Mouse (Mus musculus): ENCODE results near the gene Smim13. TPM values are rescaled to one million over a fixed set of nuclear protein-coding genes. Genes with fewer than 3 reads are reported as not detected.
"Not testable (repeated sequence)": the region's sequence is repeated elsewhere in the genome, so short reads cannot be mapped to it uniquely, and the experiment has no call there.

Smim13 gene
- polyA plus RNA-seq, 1 experiment from 2014 or later, result 11.8 TPM

DNA sequence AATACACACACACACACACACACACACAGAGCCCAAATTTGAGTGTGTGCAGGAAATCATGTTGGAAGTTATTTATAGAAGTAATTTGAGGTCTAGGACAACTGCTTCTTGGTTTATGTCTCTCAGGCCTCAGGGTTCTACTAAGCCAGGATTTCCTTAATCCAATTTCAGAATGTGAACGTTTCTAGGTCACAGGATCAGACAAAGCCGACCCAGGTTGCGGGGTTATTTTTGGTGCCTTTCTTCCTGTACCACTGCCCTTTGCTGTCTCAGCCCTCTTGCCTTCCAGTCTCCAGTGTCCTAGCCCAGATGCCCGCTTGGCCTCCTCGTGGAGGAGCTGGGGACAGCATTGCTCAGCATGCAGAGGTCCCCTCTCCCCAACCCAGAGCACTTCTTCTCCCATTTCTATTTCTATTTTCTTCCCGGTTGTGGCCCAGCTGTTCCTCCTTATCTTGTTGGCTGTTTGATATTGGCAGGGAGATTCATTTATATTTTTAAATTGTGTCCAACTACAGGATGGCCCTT is 5.3 kb upstream of the Smim13 start:
- H3K36me3 ChIP-seq, result no peaks in the 10 kb centered on the region
- no peak overlapping the region for H3K27ac ChIP-seq
- peaks cover 5% of the 10 kb centered on the region; the same call in 1 of the 2 replicates for H3K27me3 ChIP-seq (ENCODE audit: low read depth, poor library complexity, severe bottlenecking)
- peaks cover 6% of the 10 kb centered on the region for H3K4me1 ChIP-seq
- H3K4me3 ChIP-seq, result no peak overlapping the region
- no peak for DNase-seq (ENCODE audit: low spot score)
- 63% methylated on average over 6 of the region's 6 CpGs for WGBS
- no peaks in the 10 kb centered on the region for H3K9me3 ChIP-seq (replicated peaks)

DNA sequence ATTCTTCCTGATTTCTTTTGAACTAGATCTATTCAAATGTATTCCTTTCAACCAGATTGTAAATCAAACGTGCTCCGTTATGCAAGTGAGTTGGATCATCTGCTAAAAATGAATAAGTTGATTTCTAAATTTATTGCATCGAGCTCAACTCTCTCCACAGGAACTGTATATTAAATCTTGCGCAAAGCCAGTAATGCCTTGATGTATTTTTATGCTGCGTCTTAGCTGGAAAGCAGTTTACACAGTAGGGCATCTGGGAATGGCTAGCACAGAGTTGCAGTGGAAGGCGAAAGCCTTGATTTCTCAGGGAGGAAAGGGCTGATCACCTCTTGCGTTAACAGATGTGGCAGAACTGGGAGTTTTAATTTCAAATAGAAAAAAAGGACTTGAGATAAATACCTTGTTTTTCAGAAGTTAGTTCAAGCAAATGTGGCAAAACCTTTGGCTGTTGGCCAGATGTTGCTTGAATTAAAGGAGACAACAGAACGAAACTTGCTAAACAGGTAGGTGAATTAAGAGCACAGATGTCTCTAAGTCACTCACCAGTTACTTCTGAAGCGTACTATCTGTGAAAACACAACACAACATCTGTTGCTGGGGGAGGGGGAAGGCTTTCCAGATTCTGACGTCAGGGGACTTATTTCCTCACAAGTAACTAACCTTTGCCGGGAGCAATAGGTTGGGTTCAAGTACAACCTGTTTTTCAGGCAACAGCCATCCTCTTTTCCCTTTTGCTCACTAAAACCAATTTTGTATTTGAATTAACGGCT is 708 bp upstream of the Smim13 start:
- no peaks in the 10 kb centered on the region for H3K36me3 ChIP-seq
- no peaks in the 10 kb centered on the region for H3K27me3 ChIP-seq (ENCODE audit: low read depth, poor library complexity, severe bottlenecking)
- peak overlapping the region; percentile 94 for H3K27ac ChIP-seq
- peaks cover 15% of the 10 kb centered on the region for H3K4me1 ChIP-seq
- H3K4me3 ChIP-seq, result peak overlapping the region; percentile 80
- no peaks in the 10 kb centered on the region for H3K9me3 ChIP-seq (replicated peaks)
- no peak for DNase-seq (ENCODE audit: low spot score)
- WGBS, result 45% methylated on average over 12 of the region's 12 CpGs

- Histone ChIP-seq H3K4me1 (peaks cover 15% of the 10 kb centered on the region), H3K36me3 (no peaks in the 10 kb centered on the region), H3K4me3 (peak overlapping the region; percentile 80), H3K27me3 (ENCODE audit: low read depth, poor library complexity, severe bottlenecking) (no peaks in the 10 kb centered on the region), H3K27ac (peak overlapping the region; percentile 94), H3K9me3 (replicated peaks) (no peaks in the 10 kb centered on the region)
- 2% methylated on average over 27 of the region's 27 CpGs for WGBS
- no peak for DNase-seq (ENCODE audit: low spot score)
Measured at GRCm38 (mm10) chr13:41250318-41250981, 806 bp downstream of the Smim13 start.

DNA sequence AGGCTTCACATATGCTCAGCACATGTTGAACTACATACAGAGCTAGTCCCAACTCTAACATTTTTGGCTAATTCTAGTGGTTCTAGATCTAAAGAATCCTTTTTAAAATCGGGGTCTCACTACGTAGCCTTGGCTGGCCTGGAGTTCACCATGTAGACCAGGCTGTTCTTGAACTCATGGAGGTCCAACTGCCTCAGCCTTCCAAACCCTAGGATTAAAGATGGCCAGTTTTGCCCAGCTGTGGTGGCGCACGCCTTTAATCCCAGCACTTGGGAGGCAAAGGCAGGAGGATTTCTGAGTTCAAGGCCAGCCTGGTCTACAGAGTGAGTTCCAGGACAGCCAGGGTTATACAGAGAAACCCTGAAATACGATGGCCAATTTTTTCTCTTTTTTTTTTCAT is 1.6 kb downstream of the Smim13 start:
- H3K27ac ChIP-seq; H3K9me3 ChIP-seq (replicated peaks); H3K4me3 ChIP-seq; DNase-seq (ENCODE audit: low spot score); H3K27me3 ChIP-seq (ENCODE audit: low read depth, poor library complexity, severe bottlenecking); H3K36me3 ChIP-seq: not testable (repeated sequence)
- H3K4me1 ChIP-seq, result peaks cover 15% of the 10 kb centered on the region
- 91% methylated on average over 5 of the region's 5 CpGs for WGBS

DNA sequence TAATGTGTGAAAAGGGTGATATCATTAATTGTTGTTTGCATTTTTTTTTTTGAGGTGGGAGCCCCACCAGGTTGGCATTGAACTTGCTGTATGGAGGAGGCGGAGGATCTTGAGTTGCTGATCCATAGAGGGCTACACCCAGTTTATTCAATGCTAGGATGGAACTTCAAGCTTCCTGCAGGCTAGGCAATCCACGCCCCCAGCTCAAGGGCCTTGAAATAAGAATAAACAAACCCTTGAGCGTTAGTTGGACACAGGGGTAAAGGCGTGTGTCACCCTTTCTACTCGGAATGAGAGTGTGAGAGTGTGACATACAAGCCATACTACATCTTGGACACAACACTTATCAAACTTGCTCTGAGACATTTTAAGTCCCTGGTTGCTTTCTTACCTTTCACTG is 2.0 kb downstream of the Smim13 start:
- Histone ChIP-seq H3K4me3 (no peak overlapping the region), H3K27me3 (ENCODE audit: low read depth, poor library complexity, severe bottlenecking) (no peaks in the 10 kb centered on the region), H3K36me3 (no peaks in the 10 kb centered on the region), H3K9me3 (replicated peaks) (no peaks in the 10 kb centered on the region), H3K27ac (no peak overlapping the region), H3K4me1 (peaks cover 15% of the 10 kb centered on the region)
- WGBS, result 83% methylated on average over 5 of the region's 5 CpGs
- DNase-seq (ENCODE audit: low spot score), result no peak

DNA sequence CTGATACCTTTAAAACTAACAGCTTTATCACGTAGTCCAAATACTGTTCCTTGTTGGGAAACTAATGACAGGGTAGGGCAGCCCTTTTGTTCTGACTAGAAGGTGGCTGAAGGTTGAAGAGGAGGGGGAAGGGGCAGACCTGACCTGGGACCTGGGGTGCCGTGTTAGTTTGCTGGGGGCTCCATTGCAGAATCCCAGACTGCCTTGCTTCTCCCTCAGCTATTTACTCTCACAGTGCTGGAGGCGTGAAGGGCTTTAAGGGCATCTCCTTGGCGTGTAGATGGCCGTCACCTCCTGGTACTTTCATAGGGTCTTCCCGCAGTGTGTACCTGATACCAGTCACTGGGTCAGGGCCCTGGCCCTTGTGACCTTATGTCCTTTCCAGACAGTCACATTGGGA is 2.5 kb downstream of the Smim13 start:
- Histone ChIP-seq H3K27me3 (ENCODE audit: low read depth, poor library complexity, severe bottlenecking) (no peaks in the 10 kb centered on the region), H3K4me1 (peaks cover 15% of the 10 kb centered on the region), H3K27ac (no peak overlapping the region), H3K4me3 (no peak overlapping the region), H3K36me3 (no peaks in the 10 kb centered on the region), H3K9me3 (replicated peaks) (no peaks in the 10 kb centered on the region)
- 81% methylated on average over 6 of the region's 6 CpGs for WGBS
- DNase-seq (ENCODE audit: low spot score), result no peak

DNA sequence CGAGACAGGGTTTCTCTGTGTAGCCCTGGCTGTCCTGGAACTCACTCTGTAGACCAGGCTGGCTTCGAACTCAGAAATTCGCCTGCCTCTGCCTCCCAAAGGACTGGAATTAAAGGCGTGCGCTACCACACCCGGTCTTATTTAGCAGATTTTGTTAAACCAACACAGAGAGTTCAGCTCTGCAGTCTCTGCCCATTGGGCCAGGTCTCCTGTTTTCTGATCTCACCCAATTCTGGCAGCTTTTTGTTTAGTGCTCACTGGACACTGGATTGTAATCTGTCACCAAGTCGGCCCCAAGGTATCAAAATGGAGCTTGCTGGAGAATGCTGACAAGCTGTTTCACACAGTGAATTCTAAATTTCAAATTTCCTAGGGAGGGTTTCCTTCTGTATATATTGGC is 3.1 kb downstream of the Smim13 start:
- Histone ChIP-seq H3K9me3 (replicated peaks) (no peaks in the 10 kb centered on the region), H3K27ac (no peak overlapping the region), H3K4me3 (no peak overlapping the region), H3K36me3 (no peaks in the 10 kb centered on the region), H3K27me3 (ENCODE audit: low read depth, poor library complexity, severe bottlenecking) (no peaks in the 10 kb centered on the region), H3K4me1 (peaks cover 15% of the 10 kb centered on the region)
- 94% methylated on average over 7 of the region's 7 CpGs for WGBS
- no peak for DNase-seq (ENCODE audit: low spot score)

- Histone ChIP-seq H3K4me1 (peaks cover 4% of the 10 kb centered on the region; the same call in 1 of the 2 replicates), H3K9me3 (replicated peaks) (no peaks in the 10 kb centered on the region), H3K4me3 (no peak overlapping the region), H3K27me3 (ENCODE audit: low read depth, poor library complexity, severe bottlenecking) (no peaks in the 10 kb centered on the region), H3K36me3 (no peaks in the 10 kb centered on the region), H3K27ac (no peak overlapping the region)
- 93% methylated on average over 5 of the region's 5 CpGs for WGBS
- DNase-seq (ENCODE audit: low spot score), result no peak
Measured at GRCm38 (mm10) chr13:41256126-41256525, 6.5 kb downstream of the Smim13 start.

GRCm38 (mm10) chr13:41256962-41257361 is 7.3 kb downstream of the Smim13 start:
- DNase-seq (ENCODE audit: low spot score), result no peak
- H3K36me3 ChIP-seq, result no peaks in the 10 kb centered on the region
- H3K4me3 ChIP-seq, result no peak overlapping the region
- no peaks in the 10 kb centered on the region for H3K9me3 ChIP-seq (replicated peaks)
- no peak overlapping the region for H3K27ac ChIP-seq
- WGBS, result 89% methylated on average over 3 of the region's 3 CpGs
- peaks cover 3% of the 10 kb centered on the region; the same call in 1 of the 2 replicates for H3K4me1 ChIP-seq
- no peaks in the 10 kb centered on the region for H3K27me3 ChIP-seq (ENCODE audit: low read depth, poor library complexity, severe bottlenecking)

- H3K27ac ChIP-seq, result no peak overlapping the region
- no peak for DNase-seq (ENCODE audit: low spot score)
- no peaks in the 10 kb centered on the region for H3K36me3 ChIP-seq
- H3K4me1 ChIP-seq, result no peaks in the 10 kb centered on the region
- 88% methylated on average over 4 of the region's 4 CpGs for WGBS
- no peaks in the 10 kb centered on the region for H3K27me3 ChIP-seq (ENCODE audit: low read depth, poor library complexity, severe bottlenecking)
- no peak overlapping the region for H3K4me3 ChIP-seq
- no peaks in the 10 kb centered on the region for H3K9me3 ChIP-seq (replicated peaks)
Measured at GRCm38 (mm10) chr13:41257851-41258250, 8.2 kb downstream of the Smim13 start.

DNA sequence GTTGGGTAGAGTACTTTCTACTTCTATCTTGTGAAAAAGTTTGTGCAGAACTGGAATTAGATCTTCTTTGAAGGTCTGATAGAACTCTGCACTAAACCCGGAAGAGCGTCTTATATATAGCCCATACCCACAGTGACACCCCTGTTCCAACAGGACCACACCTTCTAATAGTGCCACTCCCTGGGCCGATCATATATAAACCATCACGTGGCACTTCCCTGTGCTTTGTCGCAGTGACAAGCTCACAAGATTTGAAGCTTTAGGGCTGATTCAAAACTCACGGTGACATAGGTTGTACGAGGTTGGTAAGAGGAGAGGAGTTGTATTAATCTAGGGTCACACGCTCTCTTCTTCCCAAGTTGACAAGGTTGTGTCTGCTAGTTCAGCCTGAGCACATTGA is 12.0 kb downstream of the Smim13 start:
- not testable (repeated sequence) for H3K36me3 ChIP-seq; H3K4me3 ChIP-seq; H3K9me3 ChIP-seq (replicated peaks); H3K4me1 ChIP-seq; H3K27me3 ChIP-seq (ENCODE audit: low read depth, poor library complexity, severe bottlenecking); H3K27ac ChIP-seq; DNase-seq (ENCODE audit: low spot score)
- WGBS, result 96% methylated on average over 8 of the region's 8 CpGs

GRCm38 (mm10) chr13:41263304-41264006 is 13.8 kb downstream of the Smim13 start:
- Histone ChIP-seq H3K4me3 (no peak overlapping the region), H3K4me1 (peaks cover 3% of the 10 kb centered on the region; the same call in 1 of the 2 replicates), H3K9me3 (replicated peaks) (no peaks in the 10 kb centered on the region), H3K36me3 (no peaks in the 10 kb centered on the region), H3K27ac (no peak overlapping the region), H3K27me3 (ENCODE audit: low read depth, poor library complexity, severe bottlenecking) (no peaks in the 10 kb centered on the region)
- DNase-seq (ENCODE audit: low spot score), result no peak
- WGBS, result 85% methylated on average over 5 of the region's 5 CpGs
